Mouse (Mus musculus): ENCODE results near the gene Nuak1.

Nuak1 gene

DNA sequence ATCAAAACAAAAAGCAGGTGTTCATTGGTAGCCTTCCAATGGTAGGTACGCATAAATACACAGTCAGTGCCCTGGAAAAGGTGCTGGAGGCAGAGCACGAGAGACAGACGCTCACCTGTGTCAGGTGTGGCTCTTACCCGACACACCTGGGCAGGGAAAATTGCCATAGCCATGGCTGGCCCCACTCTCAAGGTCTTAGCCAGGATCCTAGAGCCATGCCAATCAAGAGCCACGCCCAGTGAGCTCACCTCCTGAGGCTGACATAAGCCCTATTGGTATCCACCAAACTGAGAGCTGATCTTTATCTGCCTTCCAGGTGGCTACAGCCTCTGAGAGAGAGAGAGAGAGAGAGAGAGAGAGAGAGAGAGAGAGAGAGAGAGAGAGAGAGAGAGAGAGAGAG is 64.1 kb downstream of the Nuak1 start:
- no peak for DNase-seq

DNA sequence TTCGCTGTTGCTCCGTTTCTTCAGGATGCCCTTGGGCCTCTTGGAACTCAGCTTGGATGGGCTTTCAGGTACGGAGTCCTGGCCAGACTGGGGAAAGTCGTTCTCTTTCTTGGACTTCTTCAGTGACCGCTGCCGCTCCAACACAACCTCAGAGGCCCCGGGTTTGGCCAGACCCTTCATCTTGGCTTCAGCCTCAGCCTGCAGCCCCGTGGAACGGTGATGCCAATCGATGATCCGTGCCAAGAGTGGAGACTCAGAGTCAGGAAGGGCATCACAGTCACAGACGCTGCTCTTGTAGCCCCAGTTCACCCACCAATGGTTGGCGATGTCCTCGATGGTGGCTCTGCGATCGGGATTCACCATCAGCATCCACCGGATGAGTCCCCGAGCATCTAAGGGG is 65.4 kb downstream of the Nuak1 start:
- DNase-seq, result no peak

DNA sequence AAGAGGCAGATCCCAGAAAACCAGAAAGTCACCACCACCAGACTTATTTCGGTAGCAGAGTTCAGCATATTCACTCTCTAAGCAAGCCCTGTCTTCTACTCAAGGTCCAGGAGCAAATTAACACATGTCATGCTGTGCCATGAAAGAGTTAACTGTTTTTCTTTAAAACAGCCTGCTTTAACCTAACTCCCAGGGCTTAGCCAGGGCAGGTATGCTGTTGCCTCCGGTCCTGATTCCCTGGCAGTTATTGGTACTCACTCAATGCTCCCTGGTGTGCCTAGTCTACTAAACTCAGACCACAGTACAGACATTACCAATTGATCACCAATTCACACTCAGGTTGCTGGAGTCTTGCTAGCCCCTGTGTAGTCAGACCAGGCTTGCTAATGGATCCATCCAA is 66.9 kb downstream of the Nuak1 start:
- DNase-seq, result no peak

DNA sequence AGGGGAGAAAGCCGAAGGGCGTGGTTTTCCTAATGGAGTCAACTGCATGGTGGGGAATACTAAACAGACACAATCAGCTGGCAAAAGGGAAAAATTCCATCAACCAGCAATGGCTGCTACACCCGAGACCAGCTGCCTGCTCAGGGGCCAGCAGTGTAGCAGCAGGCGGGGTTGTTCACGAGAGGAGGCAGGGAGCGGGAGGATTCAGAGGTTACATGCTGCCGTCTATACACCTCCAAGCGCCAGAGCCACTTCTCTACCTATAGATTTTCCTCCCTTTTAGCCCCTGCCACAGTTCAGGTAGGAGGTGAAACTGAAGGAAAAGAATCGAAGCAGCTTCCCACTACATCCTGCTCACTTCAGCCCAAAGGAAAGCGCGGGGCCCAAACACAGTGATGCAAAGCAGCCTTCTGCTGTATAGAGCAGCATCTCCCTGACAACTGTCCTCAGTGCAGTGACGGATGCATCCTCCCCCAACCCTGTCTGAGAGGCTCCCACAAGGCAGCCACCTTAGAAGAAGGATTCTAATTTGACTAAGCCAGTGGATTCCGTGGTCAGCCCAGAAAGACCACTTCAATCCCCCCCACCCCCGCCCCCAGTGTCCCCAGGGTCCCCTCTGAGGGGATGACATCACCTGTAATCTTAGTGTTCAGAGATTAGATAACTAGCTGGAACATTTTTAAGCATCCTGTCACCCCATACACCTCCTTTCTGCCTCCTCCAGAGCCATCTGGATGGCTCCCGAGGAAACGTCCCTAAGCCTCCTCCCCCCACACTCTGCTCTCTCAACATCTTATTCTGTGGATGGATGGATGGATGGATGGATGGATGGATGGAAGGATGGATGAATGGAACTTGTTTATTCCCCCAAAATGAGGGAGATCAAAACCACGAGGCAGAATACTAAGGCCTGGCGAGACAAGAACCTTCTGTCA is 68.0 kb downstream of the Nuak1 start:
- no peak for DNase-seq

DNA sequence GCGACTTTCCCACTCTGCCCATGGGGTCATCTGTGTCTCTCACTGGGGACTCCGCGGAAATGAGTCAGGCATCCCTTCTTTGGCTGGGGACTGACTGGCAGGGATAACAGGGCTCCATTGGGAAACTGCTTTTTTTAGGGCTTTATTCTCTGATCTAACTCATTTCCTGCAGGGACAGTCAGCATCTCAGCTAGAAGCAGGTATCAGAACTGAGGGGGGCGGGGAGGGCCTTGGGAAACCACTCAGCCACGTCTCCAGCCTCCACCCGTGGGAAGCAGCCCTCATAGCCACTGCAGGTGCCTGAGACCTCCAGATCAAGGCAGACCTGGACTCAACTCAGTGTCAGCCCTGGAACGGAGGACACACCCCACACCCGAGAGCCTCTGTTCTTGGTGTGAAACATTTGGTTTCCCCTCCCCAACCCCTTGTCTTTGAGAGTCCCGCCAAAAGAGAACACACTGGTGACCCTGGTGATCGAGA is 68.7 kb downstream of the Nuak1 start:
- no peak for DNase-seq

DNA sequence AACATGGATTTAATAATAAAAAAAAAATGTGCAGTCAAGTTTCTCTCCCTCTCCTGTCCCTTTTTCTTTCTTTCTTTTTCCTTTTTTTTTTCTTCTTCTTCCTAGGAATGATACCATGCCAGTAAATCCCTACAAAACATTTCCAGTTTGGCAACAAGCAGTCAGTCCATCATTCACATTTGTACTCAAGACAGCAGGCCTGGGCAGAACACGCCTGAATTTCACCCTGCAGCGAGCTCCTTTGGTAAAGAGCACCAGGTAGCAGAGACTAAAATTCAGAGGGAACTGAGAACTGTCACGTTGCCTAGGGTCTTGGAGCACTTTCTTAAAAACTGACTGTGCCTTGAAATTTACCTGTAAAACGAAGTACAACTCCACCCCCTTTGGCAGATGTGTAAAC is 69.2 kb downstream of the Nuak1 start:
- no peak for DNase-seq

DNA sequence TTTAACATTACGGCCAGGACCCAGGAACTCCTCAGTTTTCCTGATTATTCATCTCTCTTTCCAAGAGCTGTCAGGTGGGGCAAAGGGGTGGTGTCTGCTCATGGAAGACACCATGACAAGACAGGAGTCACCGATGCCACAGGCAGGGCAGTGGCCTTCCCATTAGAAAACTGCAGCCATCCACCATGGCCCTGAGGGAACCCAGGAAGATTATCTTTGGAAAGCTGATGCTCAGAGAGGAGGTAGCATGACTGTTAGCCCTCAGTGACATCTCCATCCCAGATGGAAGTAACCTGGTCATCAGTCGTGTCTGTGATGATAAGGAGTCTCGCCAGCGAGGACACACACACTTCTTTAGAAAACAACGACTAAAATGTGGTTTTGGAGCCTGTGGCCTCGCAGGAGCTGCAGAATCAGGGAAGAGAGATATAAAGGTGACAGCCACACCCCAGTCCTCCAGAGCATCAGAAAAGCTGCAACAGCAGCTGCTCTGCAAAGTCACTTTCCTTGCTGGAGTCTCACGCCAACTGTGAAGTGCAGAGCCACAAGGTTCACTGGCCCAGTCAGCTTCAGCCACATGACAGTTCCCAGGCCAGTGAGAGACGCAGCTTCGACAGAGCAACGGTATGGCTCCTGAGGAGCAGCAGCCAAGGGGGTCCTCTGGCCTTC is 70.6 kb downstream of the Nuak1 start:
- DNase-seq, result no peak

DNA sequence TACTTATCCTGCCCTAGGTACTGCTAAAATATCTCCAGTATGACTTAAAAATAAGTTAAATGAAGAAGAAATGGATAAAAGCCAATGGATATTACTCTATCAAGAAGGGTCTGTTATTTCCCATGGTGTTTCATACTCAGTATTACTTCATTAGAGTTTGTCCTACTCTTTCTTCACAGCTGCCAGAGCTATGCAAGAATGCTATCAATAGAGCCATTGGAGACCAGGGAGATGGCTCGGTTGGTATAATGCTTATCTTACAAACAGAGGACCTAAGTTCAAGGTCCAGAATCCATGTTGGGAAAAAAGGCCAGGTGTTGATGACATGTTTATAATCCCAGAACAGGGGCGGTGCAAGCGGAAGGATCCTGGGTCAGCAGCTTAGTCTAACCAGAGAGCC is 72.2 kb downstream of the Nuak1 start:
- no peak for DNase-seq

DNA sequence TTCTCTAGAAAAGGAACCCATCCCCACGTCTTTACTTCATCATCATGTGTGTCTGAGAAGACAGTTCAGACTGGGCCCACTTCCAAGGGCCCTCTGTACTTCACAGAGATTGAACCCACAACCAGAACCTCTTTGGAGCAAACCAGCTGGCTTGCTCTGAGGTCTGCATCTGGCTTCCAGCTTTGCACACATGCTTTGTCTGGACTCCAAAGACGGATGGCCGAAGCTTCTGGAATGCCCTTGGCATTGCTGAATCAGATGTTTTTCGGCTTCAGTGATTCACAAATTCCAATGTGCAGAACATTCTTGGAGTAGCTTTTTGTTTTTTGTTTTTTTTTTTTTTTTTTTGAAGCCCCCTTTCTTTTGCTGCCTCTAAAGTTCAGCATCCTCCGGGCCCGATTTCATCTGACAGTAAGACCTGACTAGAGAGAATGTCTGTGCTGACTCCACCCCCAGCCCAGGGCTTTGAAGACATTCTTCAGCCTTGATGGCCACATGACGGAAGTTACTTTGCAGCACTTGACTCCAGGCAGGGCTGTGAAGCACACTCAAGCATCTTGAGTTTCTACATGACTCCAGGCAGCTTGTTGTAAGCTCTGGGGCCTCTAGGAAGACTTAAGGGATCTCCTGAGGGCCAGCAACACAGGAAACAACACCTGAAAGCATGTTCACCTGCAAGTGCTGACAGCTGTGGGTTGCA is 75.1 kb downstream of the Nuak1 start:
- no peak for DNase-seq

DNA sequence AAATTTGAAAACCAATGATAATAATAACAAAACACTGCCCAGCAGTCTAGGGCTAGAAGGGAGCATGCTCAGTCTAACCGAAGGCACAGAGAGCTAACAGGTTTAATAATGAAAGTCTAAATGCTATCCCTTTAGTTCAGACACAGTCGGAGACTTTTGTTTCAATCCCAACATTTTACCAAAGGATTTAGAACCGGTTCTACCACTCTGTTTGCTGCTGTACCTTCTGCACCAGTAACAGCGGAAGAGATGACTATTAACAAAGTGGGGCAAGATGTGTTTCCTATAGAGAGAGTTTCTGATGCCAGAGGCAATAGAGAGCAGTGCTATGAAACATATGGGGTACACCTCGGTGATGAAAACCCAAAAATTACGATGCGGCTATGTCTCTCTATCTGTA is 76.6 kb downstream of the Nuak1 start:
- DNase-seq, result no peak

DNA sequence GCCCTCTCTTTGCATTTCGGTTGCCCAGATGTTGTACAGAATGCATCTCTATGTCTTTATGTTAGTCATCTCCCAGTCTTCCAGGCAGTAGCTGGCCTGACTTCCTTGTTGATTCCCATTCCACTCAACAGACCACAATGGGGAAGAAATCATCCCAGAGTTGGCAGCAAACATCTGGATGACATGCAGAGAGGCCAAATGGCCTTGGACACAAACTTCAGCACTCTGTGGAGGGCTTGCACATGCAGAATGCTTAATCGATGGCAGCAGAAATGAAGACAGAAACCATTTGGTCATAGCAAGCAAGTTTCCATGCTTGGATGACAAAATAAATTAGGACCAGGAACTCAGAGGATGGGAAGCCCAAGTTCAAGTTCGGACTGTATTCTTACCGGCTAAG is 79.4 kb downstream of the Nuak1 start:
- DNase-seq, result no peak

DNA sequence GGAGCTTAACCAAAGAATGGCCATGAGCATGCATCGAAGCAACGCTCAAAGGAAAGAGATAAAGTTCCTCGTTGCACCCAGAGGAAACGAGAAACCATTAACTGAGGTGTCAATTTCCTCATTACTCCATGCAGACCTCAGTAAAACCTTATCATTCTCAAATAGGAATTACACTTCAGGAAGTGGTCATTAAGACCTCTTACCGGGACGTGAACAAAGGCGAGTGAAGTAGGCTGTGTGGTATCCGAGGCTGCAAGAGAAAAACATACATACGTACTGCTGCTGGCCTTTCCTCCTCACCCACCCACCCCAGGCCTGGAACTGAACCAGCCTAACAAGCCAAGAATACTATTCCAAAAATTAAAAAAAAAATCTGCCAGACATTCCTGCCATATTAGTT is 80.0 kb downstream of the Nuak1 start:
- no peak for DNase-seq

DNA sequence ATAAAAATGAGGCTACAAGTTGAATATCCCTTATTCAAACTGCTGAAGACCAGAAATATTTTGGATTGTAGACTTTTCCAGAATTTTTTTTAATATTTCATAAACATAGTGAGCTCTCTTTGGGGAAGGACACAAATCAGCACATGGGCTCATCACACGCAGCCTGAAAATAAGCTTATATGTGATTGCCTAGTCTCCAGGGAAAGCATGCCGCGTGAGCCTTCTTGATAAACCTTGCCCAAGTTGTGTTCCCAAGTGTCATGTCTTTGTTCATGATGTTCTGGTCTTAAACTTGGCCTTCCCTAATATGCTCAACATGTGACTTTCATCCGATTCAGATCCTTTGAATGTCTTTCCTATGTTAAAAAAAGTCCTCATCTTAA is 81.7 kb downstream of the Nuak1 start:
- DNase-seq, result no peak

DNA sequence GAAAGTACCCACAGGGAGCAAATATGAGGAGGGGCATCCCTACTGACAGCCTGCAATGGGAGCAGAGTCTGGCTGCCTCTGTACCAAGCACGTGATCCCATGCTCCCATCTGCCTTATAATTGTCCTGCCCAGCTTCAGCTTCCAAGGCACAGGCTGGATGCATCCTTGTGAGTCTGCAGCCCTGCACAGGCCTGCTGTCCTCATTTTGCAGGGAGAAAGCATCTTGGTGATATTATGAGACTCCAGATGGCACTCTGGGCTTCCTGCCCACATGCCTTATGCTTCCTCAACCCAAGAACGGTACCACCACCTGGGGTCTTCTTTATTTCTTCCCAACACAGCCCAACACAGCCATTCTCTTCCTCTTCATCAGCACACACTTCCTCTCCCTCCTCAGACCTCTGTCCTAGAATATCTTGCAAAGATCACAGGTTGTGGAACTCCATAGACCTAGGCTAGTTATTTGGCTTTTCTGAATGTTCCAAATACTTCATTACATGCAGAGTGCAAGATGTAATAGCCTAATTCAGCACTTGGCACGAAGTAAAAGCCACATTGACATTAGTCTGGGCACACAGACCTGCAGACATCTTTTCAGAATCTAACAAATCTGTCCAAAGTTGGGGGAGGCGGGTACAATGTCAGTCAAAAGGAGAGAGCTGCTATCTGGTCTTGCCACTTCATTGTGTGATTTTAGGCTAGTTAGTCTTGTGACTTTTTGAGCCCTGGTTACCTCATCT is 82.2 kb downstream of the Nuak1 start:
- no peak for DNase-seq

DNA sequence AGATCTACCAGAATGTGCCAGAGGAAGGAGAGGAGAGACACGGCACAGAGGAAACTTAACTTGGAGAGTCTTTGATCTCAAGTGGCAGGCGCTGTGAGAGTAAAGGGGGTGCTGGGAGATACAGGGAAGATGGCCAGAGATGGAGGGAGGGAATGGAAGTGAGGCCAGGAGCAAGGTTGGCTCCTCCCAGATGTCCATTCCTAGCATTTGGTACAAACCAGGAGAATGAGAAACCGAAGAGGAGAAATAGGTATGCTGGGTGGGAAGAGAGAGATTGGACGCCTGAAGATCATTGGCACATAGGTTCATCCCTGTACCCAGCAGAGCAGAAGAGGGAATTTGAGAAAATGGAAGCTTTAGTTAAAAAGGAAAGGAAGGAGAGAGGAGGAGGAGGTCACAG is 82.8 kb downstream of the Nuak1 start:
- no peak for DNase-seq

DNA sequence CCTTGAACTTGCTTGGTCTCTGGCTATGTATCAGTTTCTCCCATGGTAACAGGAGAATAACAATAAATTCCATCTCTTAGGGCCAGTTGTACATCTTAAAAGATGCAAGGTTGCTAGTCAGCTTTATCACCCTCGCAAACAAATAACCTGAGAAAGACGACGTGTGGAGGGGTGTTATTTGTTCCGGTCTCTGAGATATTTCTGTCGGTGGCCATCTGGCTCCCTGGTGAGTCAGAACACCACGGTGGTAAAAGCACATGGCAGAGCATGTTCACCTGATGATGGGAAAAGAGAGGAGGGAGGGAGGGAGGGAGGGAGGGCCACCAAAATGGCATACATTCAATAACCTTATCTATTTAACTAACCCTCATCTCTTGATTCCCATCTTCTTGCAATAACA is 86.1 kb downstream of the Nuak1 start:
- DNase-seq, result no peak

DNA sequence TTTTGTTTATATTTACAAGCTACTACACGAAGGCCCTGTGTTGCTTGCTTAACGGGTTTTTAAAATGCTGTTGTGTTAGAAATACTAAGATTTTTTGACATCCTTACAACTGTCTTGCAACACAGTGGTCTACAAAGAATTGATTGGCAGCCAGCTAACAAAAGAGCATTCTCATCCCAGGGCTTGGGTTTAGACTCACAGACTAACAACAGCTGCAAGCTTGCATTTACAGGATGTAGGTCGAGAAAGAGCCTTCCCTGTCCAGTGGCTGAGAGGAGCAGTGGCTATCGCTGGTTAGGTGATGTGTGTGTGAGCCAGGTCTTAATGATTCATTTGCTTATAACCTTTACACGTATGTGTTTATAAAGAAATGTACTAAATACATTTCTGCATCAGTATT is 94.7 kb downstream of the Nuak1 start:
- no peak for DNase-seq

DNA sequence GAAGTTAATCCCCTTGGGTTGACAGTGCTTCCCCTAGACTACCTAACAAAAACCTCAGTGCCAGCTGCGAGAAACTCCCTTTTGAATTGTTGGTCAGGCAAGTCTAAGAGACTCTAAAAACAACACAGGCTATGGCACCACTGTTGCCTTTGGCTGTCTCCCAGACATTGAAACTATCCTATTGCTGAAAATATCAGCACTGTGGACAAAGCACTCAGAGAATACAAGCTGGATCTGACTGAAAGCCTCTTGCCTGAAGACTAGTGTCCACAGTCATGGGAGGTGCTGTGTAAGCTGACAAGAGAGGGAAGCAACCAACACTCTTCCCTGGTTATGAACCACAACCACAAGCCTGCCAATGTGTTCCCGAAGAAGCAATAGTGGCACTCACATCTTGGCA is 96.9 kb downstream of the Nuak1 start:
- no peak for DNase-seq

DNA sequence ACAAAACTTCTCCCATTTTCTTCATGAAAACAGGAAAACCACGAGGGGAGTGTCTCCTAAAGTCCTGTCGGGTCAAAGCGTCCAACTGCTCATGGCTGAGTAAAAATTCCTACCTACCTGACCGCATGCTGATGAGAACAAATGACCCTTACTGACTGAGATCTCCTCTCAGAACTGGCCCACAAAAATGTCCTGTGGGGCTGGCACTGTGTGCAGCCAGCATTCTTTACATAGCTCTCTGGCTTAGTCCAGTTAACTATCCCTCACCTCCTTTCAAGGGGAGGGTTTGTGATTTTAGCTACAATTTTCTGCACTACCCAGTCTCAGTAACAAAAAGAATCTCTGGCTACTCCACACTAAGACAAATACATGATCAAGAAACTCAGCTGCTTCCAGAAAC is 100.9 kb downstream of the Nuak1 start:
- DNase-seq, result peak; percentile 25

DNA sequence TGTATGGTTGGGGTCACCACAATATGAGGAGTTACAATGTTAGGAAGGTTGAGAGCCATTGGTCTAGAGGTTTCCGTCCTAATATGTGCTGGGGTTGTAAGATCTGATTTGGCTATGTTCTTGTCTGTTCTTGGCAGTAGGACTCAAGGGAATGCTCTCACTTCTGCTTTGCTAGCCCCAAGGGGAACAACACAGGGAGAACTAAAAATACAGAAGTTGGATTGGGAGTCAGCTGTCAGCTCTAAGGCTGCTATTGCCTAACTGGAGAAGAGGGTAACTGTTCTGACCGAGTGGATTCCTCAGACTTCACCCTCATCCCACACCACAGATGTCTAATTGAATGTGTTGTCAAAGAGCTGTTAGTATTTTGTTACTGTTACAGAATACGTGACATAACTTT is 101.6 kb downstream of the Nuak1 start:
- DNase-seq, result no peak

DNA sequence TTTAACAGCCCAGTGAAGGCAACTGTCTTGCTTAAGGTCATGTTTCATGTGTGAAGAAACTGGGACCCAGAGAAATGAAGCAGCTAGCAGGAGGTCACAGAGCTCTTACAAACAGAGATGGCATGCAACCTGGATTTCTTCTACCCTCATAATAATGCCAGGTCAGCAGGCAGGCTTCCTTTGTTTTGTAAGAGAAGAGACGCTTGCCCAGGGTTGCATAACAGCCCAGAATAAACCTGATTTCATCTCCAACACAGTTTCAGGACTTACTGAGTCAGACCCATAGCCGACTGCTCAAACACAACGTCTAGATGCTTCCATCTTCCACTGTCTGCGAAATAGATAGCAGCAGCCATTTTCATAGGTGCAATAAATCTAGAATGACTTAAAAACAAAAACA is 105.0 kb downstream of the Nuak1 start:
- DNase-seq, result no peak

DNA sequence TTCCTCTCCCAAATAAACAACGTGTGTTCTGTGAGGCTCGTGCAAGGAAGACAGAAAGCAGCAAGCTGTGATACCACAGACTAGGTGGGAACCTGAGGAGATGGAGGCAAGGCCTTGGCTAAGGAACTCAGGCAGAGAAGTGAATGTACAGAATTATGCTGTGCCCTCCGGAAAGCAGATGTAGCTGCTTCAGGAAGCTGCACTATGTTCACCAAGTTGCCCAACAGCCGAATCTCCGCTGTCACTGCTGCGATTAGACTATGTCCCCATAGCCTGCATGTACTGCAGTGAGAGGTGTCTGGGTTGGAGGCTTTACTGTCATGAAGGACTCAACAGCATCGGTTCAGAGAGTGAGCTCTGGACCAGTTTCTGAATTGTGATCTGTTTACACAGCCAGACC is 110.6 kb downstream of the Nuak1 start:
- no peak for DNase-seq

DNA sequence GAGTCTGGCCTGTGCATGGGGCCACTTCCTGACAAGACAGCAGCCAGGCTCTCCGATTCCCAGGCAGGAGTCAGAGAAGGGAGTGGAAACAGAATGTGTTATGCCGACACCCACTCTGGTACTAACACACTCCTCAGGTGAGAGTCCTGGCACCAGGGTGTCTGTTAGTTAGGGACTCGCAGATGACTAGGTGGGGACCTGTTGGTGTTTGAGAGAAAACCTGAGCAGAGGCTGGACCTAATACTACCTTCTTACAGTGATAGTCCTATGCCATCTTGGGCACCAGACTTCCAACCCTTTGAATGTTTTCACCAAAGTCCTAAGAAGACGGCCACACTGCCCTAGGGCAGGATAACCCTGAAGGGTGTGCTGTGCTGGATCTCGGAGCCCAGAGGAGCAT is 111.1 kb downstream of the Nuak1 start:
- no peak for DNase-seq
